Mouse (Mus musculus): ENCODE results near the gene Smarcd1.
A peak's percentile ranks its signal among the peaks of the same experiment; 100 is the strongest.

Smarcd1 gene

DNA sequence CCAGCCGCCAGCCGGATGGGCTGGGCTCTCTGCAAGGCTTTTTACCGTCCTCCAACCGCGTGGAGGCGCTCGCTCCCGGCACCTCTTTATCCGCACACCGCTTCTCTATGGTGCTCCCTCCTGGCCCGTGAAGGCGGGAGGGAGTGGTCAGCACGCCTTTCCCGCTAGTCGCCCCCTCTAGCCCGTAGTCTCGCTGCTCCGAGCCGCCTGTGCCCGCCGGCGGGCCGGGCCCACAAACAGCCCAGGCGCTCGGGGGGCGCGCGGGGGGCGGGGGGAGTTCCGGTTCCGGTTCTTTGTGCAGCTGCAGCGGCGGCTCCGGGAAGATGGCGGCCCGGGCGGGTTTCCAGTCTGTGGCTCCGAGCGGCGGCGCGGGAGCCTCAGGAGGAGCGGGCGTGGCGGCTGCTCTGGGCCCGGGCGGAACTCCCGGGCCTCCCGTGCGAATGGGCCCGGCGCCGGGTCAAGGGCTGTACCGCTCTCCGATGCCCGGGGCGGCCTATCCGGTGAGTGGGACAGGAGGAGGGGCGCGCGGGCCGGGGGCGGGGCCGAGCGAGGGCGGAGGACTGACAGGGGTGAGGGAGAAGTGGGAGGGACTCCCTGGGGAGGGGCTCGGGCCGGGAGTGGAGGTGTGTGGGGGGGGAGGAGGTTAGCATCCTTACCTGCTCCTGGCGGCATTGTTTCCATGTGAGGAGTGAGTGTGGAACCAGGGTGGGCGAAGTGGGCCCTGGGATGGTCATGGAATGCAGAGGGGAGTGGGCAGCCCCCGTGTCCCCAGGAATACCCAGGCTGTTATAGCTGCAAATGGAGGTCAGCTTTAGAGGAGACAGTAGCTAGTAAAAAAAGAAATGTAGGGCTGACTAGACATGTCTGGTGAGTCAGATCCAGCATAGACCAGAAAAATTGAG, at the start of gene Smarcd1:
Gene Smarcd1 (plus strand): TSS at position 131 of the 902 bp plus-strand sequence.
- peak; percentile 98 for DNase-seq (ENCODE audit: extremely low spot score, low spot score)

DNA sequence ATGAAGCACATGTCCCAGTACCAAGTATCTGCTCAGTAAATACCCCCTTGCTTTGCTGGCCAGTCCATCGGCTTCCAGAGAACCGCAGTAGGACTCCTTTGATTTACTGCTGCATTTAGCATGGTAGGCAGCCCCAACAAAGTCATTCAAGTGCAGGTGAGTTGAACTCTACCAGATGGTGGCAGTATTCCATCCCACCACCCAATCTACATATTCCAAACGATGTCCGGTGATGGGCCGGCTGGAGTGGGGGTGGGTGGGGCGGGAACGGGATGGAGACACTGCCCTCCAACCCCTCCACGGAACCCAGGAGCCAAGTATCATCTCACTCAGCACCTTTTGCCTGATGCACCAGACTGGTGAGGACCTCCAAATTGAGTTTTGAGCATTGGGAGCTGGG, 48.6 kb upstream of the Smarcd1 start:
- peak; percentile 40 for DNase-seq (ENCODE audit: extremely low spot score, low spot score)

DNA sequence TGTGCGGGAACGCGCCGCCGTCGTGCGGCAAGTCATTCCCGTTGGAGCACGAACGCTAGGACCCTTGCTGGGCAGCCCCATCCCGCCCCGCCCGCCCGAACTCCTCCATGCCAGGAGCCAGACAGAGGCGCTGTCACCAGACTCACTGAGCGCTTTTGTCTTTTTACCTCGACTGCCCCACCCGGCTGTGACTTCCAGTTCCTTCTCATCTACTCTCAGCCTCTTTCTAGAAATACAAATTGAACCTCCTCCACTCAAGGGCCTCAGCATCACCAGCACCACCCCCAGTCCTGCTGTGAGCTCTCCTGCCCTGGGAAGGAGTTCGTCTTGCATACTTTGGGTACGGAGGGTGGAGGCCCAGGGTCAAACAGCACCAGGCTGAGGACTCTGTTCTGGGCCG, 48.1 kb upstream of the Smarcd1 start:
- DNase-seq (ENCODE audit: extremely low spot score, low spot score): peak; percentile 36

DNA sequence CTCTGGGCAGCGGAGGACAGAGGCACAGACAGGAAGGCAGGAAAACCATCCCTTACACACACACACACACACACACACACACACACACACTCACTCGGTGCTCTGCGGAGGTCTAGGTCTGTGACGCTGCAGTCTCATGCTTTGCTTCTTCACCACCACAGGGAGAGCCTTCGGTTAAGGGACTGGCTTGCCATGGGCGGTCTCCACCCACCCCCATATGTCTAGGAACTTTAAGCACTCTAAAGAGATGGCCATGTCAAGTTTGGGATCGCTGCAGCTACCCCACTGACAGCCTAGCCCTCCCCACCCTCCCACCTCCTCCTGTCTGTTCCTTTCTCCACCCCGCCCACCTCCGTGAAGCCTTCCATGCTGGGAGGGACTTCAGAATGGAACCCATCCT, 46.0 kb upstream of the Smarcd1 start:
- no peak for DNase-seq (ENCODE audit: extremely low spot score, low spot score)

DNA sequence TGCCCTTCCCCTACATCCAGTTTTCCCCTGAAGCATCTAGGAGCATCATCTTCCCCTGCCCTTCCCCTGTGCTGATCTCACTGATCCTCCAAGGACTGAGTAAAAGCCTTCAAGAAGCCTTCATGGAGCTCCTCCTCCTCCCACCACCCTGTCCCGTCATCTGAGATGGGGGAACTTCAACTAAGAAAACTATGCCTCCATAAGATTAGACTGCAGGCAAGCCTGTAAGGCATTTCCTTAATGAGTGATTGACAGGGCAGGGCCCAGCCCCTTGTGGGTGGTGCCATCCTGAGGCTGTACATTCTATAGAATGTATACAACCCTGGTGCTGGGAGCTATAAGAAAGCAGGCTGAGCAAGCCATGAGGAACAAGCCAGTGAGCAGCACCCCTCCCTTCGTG, 43.5 kb upstream of the Smarcd1 start:
- no peak for DNase-seq (ENCODE audit: extremely low spot score, low spot score)

DNA sequence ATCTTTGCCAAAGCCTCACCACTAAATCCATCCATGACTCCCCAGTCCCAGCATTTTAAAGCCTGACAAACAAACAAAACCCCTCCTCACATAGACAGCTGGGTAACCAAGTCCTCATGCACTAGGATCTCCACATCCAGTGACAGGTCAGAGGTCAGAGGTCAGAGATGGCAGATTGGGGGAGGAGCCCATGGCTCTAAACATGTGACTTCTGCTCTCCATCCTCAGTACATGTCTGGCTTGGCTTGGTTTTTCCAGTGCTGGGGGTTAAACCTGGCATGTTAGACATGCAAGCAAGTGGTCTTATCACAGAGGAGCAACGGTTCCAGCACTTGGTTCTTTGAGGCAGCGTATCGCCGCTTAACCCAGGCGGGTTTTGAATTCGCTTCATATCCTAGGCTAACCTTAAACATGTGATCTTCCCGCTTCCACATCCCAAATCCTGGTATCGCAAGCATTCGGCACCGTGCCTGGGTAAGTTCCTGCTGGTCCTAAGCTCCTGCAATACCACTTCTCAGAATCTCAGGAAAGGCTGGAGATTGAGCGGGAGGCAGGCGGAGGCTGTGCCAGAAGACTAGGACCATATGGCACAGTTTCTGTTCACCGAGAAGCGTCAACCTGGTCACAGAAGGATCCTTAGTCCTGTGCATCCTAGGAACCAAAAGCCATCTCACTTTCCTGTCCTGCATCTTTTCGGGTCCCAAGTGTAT, 40.7 kb upstream of the Smarcd1 start:
- DNase-seq (ENCODE audit: extremely low spot score, low spot score): no peak

DNA sequence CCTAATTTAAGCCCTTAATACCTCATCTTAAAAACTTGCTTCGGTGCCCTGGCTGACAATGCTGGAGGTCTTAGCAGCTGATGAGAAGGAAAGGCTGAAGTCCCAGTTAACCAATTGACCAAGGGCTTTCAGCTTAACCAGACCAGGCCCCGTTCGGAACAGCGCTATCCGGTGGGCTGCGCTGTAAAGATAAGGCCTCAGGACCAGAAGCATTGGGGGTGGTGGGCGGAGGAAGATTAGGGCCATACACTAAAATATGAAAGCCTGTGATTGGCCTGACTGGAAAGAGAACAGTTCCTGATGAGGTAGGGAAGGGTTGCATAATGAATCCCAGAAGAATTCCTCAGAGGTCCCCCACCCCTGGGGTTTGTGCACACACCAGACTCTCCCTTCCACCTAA, 39.6 kb upstream of the Smarcd1 start:
- no peak for DNase-seq (ENCODE audit: extremely low spot score, low spot score)

DNA sequence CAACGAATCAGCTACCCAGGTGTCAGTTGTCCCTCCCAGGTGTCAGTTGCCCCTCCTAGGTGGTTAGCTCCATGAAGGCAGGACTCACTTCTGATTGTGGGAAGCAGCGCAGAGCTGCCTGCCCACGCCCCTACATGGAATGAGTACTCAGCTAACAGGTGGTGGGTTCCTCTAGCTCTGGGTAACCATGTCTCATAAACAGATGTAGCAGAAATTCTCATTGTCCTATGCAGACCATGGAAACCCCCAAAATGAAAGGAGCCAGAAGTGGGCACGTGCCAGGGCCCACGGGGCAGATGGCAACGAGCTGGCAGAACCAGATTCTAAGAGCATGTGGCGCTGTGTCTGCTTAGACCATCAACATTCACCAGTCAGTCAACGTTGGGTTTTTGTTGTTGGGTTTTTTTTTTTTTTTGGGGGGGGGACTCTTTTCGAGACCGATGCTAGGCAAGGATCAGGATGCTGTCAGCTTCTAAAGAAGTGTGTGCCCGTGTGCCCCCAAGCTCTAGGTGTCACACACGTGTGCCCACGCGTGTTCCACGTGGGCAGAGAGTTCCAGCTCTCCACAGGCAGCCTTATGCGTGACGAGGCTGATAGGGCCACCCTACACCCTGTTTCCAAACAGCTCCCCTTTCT, 37.8 kb upstream of the Smarcd1 start:
- DNase-seq (ENCODE audit: extremely low spot score, low spot score): no peak

DNA sequence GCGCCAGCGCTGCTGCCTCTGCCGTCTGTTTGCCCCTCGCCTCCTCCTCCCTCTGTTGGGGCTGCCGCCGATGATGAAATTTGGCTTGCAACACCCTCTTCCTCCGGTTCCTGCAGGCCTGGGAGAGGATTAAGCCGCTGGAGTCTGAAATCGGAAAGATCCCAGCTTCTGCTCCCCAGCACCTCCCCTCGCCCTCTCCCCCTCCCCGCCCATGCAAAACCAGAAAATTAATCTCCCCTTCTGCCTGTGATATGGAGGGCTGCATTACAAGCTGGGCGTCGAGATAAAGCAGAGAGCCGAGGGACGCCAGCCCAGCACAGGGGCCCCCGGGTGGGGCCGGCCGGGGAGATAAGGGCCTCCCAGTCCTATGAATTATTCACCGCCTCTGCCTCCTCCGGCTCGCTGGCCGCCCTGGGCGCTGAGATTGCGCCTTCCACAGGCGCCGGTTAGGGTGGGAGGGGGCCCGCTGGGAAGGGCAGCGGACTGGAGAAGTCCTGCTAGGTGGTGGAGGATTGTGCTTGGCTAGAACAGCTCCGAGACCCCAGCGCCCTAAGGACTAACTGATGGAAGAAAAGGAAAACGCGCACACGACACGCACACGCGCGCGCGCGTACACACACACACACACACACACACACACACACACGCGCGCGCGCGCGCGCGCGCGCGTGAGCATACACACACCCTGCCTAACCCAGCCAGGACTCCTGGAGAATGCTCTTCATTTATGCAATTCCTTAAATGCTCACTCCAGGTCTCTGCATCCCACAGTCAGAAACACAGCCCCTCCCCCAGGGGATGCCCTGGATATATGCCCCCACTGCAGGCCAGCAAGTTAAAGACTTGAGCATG, 37.1 kb upstream of the Smarcd1 start:
- peak; percentile 73 for DNase-seq (ENCODE audit: extremely low spot score, low spot score)

DNA sequence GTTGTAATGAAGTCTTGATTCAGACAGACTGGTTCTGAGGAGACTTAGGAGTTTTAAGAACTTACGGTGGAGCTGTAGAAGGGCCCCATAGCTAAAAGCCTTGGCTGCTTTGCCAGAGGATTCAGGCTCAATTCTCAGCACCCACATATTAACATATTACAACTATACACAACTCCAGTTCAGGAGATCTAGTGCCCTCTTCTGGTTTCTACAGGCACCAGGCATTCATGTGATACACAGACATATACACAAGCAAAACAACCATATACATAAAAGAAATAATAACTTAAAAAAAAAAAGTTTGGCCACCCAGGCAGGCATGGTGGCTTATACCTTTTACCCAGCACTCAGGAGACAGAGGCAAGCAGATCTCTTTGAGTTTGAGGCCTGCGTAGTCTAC, 34.4 kb upstream of the Smarcd1 start:
- no peak for DNase-seq (ENCODE audit: extremely low spot score, low spot score)

DNA sequence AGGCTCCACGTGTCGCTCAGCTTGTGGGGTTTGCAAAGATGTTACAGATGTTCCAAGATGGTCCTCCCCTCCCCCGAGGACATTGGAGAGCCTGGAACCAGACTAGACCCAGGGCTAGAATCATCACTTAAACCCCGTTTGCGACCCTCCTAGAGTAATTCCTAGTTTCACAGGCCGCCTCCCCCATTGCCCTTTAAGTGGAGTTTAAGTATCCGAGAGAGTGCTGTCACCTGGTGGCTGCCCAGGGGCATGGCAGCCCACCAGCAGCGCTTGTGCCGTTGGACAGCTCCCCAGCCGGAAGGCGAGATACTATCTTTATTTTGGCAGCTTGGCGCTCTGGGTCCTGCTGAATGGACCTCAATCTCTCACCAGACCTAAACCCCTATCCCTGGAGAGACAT, 33.0 kb upstream of the Smarcd1 start:
- peak; percentile 78 for DNase-seq (ENCODE audit: extremely low spot score, low spot score)

DNA sequence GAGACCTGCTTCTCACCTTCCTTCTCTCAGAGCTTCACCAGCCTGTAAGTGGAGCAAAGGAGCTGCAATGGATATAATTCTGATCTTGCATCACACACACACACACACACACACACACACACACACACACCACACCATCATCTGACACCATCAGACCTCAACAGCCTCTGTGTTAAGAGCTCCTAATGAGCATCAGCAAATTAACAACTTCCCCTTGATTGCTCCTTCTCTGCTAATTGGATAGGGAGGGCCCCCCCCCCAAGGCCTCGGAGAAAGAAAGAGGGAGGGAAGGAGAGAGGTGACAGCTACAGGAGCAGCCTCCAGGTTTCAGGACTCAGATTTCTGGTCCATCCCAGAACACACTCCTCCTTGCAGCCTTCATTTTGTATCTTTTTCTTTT, 32.5 kb upstream of the Smarcd1 start:
- no peak for DNase-seq (ENCODE audit: extremely low spot score, low spot score)

DNA sequence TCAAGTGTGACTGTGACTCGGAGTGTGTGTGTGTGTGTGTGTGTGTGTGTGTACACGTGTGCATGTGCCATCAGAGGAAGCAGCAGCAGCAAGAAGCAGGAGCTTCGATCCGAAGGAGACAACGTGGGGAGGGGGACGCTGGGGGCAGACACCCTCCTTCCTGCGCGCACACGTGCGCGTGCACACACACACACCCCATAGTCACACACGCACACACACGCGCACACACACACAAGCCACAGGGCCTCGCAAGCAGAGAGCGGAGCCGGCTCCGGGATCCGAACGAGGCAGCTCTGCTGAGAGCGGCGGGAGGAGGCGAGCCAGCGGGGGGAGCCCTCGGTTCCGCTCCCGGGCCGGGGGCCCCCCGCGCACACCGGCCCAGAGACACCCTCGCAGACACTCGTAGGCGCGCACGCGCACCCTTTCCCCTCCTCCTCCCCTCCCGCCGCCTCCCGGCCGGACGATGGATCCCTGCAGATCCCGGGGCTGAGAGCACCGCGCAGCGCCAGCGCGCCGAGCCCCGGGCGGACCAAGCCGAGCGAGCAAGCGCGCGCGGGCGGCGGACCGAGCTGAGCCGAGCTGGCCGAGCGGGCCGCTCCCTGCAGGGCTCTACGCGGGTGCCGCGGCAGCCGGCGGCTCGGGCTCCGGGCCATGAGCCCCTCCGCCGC, 31.6 kb upstream of the Smarcd1 start, which contains the start of gene Asic1:
Gene Asic1 (plus strand): TSS at position 215 of the 668 bp plus-strand sequence.
- peak; percentile 66 for DNase-seq (ENCODE audit: extremely low spot score, low spot score)

DNA sequence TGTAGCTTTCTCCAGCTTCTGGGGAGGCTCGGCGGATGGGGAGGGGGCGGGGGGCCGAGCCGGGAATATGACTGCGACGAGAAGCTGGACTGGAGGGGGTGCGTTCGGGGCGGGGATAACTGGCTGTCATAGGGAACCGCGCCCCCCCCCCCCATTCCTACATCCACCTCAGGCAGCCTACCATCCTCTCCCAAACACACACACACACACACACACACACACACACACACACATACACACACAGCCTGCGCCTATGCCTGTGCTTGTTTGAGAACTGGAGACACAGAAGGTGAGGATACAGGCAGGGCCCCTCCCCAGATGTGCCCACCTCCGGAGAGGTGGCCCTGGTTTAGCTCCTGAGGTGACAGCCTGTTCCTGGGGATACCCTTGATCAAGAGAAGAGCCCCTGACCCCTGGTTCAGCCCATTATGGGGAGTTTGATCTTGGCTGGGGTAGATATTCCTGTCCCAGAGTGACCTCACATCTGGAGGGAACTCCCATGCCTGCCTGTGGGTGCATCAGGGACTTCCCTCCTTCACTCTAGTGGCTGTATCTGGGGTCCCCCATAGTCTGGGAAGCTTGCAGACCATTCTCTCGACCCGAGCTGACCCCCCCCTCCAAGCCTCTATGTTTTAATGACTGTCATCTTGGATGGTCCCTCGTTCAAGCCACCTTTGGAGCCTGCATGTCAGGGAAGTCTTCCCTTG, 30.8 kb upstream of the Smarcd1 start:
- DNase-seq (ENCODE audit: extremely low spot score, low spot score): peak; percentile 45

DNA sequence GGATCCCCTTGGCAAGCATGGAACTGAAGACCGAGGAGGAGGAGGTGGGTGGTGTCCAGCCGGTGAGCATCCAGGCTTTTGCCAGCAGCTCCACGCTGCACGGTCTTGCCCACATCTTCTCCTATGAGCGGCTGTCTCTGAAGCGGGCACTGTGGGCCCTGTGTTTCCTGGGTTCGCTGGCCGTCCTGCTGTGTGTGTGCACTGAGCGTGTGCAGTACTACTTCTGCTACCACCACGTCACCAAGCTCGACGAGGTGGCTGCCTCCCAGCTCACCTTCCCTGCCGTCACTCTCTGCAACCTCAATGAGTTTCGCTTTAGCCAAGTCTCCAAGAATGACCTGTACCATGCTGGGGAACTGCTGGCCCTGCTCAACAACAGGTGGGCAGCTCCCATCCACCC, 30.1 kb upstream of the Smarcd1 start:
- no peak for DNase-seq (ENCODE audit: extremely low spot score, low spot score)

DNA sequence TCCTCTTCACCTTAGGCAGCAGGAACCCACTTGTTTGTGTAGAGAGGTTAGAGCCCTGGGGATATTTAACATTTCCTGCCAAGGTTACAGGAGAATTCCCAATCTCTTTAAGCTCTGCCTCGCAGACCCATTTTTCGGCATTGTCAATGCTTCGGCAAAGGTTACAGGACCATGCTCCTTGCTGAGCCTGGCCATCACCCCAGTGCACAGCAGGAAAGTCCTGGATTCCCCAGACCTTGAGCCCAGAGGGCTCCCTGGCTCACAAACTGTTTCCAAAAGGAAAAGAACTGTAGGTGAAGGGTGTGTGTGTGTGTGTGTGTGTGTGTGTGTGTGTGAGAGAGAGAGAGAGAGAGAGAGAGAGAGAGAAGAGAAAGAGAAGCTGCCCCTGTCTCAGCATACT, 27.1 kb upstream of the Smarcd1 start:
- DNase-seq (ENCODE audit: extremely low spot score, low spot score): no peak

DNA sequence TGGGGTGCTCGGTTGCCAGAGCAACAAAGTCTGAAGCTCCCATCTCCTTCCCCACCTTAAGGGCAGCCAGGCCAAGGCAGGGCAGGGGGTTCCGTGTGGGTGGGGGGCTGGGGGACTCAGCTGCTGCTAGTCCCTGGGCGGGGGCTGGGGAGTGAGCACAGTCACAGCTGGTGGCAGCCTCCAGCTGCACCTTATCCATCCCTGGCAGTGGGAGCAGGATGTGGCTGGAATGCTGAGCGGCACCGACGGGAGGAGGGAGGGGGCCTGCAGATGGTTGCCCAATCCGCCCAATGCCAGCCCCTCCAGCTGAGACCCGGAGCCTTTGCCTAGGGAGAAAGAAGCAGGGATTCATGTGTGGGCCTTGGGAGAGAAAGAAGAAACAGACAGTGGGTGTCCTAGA, 24.8 kb upstream of the Smarcd1 start:
- no peak for DNase-seq (ENCODE audit: extremely low spot score, low spot score)

DNA sequence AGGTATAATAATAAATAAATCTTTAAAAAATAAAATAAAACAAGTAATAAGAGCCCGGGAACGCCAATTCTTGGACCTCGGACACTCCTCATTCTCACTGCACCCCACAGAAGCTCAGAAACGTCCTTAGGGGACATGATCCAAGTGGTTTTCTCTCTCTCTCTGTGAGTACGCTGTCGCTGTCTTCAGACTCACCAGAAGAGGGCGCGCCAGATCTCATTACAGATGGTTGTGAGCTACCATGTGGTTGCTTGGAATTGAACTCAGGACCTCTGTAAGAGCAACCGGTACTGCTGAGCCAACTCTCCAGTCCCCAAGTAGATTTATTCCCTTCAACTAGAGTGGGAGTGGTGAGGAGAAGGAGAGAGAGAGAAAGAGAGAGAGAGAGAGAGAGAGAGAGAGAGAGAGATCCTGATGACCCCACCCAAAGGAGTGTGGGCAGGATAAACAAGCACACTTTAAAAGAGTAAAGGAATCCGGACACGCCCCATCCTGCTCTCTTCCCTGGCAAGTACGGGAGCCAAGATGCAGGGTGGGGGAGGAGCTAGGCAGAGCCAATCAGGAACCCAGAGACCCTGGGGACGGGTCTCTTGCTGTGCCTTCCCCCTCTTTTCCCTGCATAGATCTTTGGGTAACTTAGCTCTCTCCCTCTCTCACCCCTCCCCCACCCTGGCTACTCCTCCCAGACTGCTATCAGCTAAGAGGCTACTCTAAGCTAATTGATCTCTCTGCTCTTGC, 23.7 kb upstream of the Smarcd1 start:
- peak; percentile 43 for DNase-seq (ENCODE audit: extremely low spot score, low spot score)

DNA sequence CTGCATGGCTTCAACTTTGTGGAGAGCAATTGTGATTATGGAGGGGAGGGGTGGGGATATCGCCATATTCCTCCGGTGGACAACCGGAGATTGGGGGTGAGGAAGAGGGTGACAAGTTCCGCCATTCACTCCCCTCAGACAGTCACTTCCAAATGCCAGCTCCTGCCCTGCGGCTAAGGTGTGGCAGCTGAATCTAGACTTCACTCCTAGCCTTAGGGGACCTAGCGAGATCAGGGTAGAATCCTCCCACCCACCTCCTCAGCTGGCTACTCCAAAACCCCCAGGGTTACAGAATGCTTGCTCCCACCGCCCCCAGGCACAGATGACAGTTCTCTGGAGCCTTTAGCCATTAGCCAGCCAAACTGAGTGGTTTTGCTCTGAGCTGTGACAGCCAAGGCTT, 22.9 kb upstream of the Smarcd1 start:
- DNase-seq (ENCODE audit: extremely low spot score, low spot score): no peak

Measured in neural tube, embryonic 10.5 days (tissue).